Mouse (Mus musculus) embryonic facial prominence, embryonic 13.5 days (tissue): Measurements from ENCODE around the gene Plch1. TPM values are rescaled to one million over a fixed set of nuclear protein-coding genes. Genes with fewer than 3 reads are reported as not detected.

Experiments used
- ATAC-seq: fragments of 200-750 bp; cut with Nextera tagmentation; 2 replicates; pipeline ENCODE4 v1.8.0; 2017; ENCODE audit warnings: low read depth; ENCODE audit not compliant: insufficient number of reproducible peaks, insufficient read depth, low FRiP score, low TSS enrichment
- H3K27ac ChIP-seq: fragments of 300-500 bp; sonication (generic); 2 replicates; pipeline ENCODE4 v1.5.1; 2015; ENCODE audit warnings: moderate library complexity, mild to moderate bottlenecking, inconsistent platforms
- H3K27me3 ChIP-seq: fragments of 300-500 bp; sonication (generic); 2 replicates; pipeline ENCODE4 v1.6.1; 2015; ENCODE audit warnings: mild to moderate bottlenecking, inconsistent platforms
- H3K36me3 ChIP-seq: fragments of 300-500 bp; sonication (generic); 2 replicates; pipeline ENCODE4 v1.6.1; 2015; ENCODE audit warnings: mild to moderate bottlenecking, inconsistent platforms
- H3K4me1 ChIP-seq: fragments of 300-500 bp; sonication (generic); 2 replicates; pipeline ENCODE4 v1.6.1; 2015; ENCODE audit warnings: inconsistent platforms
- H3K4me2 ChIP-seq: fragments of 300-500 bp; sonication (generic); 2 replicates; pipeline ENCODE4 v1.6.1; 2015; ENCODE audit warnings: moderate library complexity, mild to moderate bottlenecking, inconsistent platforms
- H3K4me3 ChIP-seq: fragments of 300-500 bp; sonication (generic); 2 replicates; pipeline ENCODE4 v1.5.1; 2015; ENCODE audit warnings: mild to moderate bottlenecking, inconsistent platforms
- H3K9ac ChIP-seq: fragments of 300-500 bp; sonication (generic); 2 replicates; pipeline ENCODE4 v1.6.1; 2015; ENCODE audit warnings: mild to moderate bottlenecking, inconsistent platforms
- H3K9me3 ChIP-seq: fragments of 300-500 bp; sonication (generic); 2 replicates; pipeline ENCODE4 v1.6.1; 2016; ENCODE audit warnings: inconsistent platforms
- WGBS: fragments of 180-500 bp; shearing (Covaris S2); methylation state at CpG from one replicate; pipeline ENCODE4 v1.1.7; 2015; ENCODE audit warnings: mixed read lengths; 5-methylcytosine and 5-hydroxymethylcytosine counted together
- polyA plus RNA-seq: library from polyadenylated mRNA; unstranded; fragments of >200 nt; fragmentation: Nextera tagmentation; extraction: Ambion mirVana; gene quantifications from 2 replicates; pipeline ENCODE4 v1.2.1, GENCODE M21; 2015

The Plch1 gene
- polyA plus RNA-seq, 1 experiment from 2014 or later: 2.4 TPM

DNA sequence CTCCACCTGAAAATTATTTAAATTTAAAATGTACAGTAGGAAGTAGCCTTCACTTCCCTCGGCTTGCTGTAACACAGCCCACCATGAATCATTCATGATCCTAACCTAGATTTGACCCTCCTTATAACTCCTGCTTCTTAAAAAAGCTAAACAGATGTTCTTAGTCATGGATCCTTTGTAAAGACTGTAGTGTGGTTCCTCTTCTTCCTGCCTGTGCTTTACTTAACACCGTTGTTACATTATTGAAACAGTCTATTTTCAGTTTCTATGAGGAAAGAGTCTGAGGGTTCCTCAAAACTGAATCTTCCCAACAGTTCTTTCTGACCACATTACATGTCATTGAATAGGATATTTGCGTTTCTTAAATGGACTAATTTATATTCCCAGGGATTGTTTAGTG is 234.0 kb downstream of the Plch1 start:
- Histone ChIP-seq H3K4me1 (no peaks in the 10 kb centered on the region), H3K9ac (no peak overlapping the region), H3K27ac (no peak overlapping the region), H3K36me3 (no peaks in the 10 kb centered on the region), H3K27me3 (no peaks in the 10 kb centered on the region), H3K4me2 (no peak overlapping the region), H3K4me3 (no peak overlapping the region), H3K9me3 (no peaks in the 10 kb centered on the region)
- ATAC-seq: no peak
- WGBS: 57% methylated on average over 3 of the region's 3 CpGs

DNA sequence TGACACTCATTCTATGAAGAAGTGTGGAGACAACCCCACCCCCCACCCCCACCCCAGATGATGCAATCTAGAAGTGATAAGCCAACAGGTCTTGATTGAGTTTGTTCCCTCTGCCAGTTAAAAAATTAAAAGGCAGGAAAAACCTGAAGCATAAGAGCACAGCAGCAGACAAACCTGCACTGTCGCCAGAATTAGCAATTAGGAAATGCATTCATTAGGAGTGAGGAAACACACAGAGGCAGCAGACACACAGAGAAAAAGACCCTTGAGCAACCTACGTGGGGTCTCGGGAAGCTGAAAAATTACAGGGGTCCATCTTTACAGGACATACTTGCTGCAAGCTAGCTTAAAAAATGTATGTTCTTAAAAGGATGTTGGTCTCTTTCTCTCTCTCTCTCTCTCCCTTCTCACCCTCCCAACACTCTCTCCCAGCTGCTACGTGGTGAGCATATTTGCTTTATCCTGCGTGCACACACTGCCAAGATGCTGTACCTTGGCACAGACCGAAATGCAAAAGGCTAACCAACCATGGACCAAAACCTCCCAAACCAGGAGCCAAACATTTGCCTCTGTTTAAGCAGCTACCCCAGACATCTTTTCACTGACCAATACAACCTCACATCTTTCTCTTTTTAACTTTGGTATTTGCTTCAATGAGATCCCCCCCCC is 234.6 kb downstream of the Plch1 start:
- Histone ChIP-seq H3K4me1 (no peaks in the 10 kb centered on the region), H3K4me2 (no peak overlapping the region), H3K27me3 (no peaks in the 10 kb centered on the region), H3K9ac (no peak overlapping the region), H3K36me3 (no peaks in the 10 kb centered on the region), H3K4me3 (no peak overlapping the region), H3K9me3 (no peaks in the 10 kb centered on the region), H3K27ac (no peak overlapping the region)
- WGBS: 74% methylated on average over 6 of the region's 6 CpGs
- no peak for ATAC-seq

Other genes with a start within 250 kb of the Plch1 start
- gene E130311K13Rik, start 30.0 kb upstream of the Plch1 start, polyA plus RNA-seq: 8.6 and 8.9 TPM in 2 replicates
- gene Slc33a1, start 65.3 kb upstream of the Plch1 start, polyA plus RNA-seq: 15.4 and 16.9 TPM in 2 replicates
- 47.7 and 51.0 TPM in 2 replicates for gene Gmps, start 76.6 kb upstream of the Plch1 start, polyA plus RNA-seq
- gene Vmn2r1, start 182.1 kb upstream of the Plch1 start, polyA plus RNA-seq: 0.04 and 0.07 TPM in 2 replicates
- not detected in 2 replicates for gene Vmn2r2, start 242.5 kb upstream of the Plch1 start, polyA plus RNA-seq